Mouse (Mus musculus) stomach, postnatal 0 days (tissue): ENCODE results near the gene Fgfr4. TPM values are rescaled to one million over a fixed set of nuclear protein-coding genes. Genes with fewer than 3 reads are reported as not detected.

Experiments used
- ATAC-seq: fragments of 200-750 bp; cut with Nextera tagmentation; 2 replicates; pipeline ENCODE4 v1.8.0; 2017; ENCODE audit not compliant: low FRiP score, low TSS enrichment
- DNase-seq: peaks from one replicate; pipeline ENCODE4 v3.0.0-alpha.2; 2016; ENCODE audit warnings: low spot score
- H3K27ac ChIP-seq: fragments of 300-500 bp; sonication (generic); replicated peaks from 2 replicates; pipeline ENCODE4 v1.5.1; 2014; ENCODE audit warnings: mild to moderate bottlenecking, control low read depth
- H3K27me3 ChIP-seq: fragments of 300-500 bp; sonication (generic); 2 replicates; pipeline ENCODE4 v1.6.1; 2014; ENCODE audit warnings: low read length; ENCODE audit not compliant: control insufficient read depth, insufficient read depth
- H3K36me3 ChIP-seq: fragments of 300-500 bp; sonication (generic); 2 replicates; pipeline ENCODE4 v1.6.1; 2014; ENCODE audit warnings: low read length, mixed read lengths; ENCODE audit not compliant: control insufficient read depth, insufficient read depth
- H3K4me1 ChIP-seq: fragments of 300-500 bp; sonication (generic); replicated peaks from 2 replicates; pipeline ENCODE4 v1.6.1; 2014; ENCODE audit warnings: antibody characterized with exemption; ENCODE audit not compliant: control insufficient read depth, insufficient read depth
- H3K4me2 ChIP-seq: fragments of 300-500 bp; sonication (generic); replicated peaks from 2 replicates; pipeline ENCODE4 v1.6.1; 2014; ENCODE audit warnings: low read depth, mild to moderate bottlenecking, control low read depth, moderate library complexity
- H3K4me3 ChIP-seq: fragments of 300-500 bp; sonication (generic); 2 replicates; pipeline ENCODE4 v1.5.1; 2014; ENCODE audit warnings: low read depth, low read length, control low read depth
- H3K9ac ChIP-seq: fragments of 300-500 bp; sonication (generic); 2 replicates; pipeline ENCODE4 v1.6.1; 2014; ENCODE audit warnings: mild to moderate bottlenecking, low read length, control low read depth, mixed read lengths
- H3K9me3 ChIP-seq: fragments of 300-500 bp; sonication (generic); 2 replicates; pipeline ENCODE4 v1.6.1; 2016; ENCODE audit warnings: low read length; ENCODE audit not compliant: control insufficient read depth
- CTCF ChIP-seq: IDR thresholded peaks from 2 replicates; pipeline ENCODE4 v1.5.1; 2016; ENCODE audit warnings: antibody characterized with exemption, low read depth, mild to moderate bottlenecking, moderate library complexity
- EP300 ChIP-seq: optimal IDR thresholded peaks from 2 replicates; pipeline ENCODE3; 2016; ENCODE audit warnings: antibody characterized with exemption
- WGBS: fragments of 180-500 bp; shearing (Covaris S2); extraction: QIAGEN DNeasy Blood & Tissue Kit; methylation state at CpG from one replicate; pipeline ENCODE4 v1.1.7; 2014; 5-methylcytosine and 5-hydroxymethylcytosine counted together
- polyA plus RNA-seq: library from polyadenylated mRNA; unstranded; fragments of >200 nt; fragmentation: Nextera tagmentation; extraction: Ambion mirVana; gene quantifications from 2 replicates; pipeline ENCODE4 v1.2.1, GENCODE M21; 2015

Gene Fgfr4
- polyA plus RNA-seq, 1 experiment from 2014 or later: 1.4 TPM

DNA sequence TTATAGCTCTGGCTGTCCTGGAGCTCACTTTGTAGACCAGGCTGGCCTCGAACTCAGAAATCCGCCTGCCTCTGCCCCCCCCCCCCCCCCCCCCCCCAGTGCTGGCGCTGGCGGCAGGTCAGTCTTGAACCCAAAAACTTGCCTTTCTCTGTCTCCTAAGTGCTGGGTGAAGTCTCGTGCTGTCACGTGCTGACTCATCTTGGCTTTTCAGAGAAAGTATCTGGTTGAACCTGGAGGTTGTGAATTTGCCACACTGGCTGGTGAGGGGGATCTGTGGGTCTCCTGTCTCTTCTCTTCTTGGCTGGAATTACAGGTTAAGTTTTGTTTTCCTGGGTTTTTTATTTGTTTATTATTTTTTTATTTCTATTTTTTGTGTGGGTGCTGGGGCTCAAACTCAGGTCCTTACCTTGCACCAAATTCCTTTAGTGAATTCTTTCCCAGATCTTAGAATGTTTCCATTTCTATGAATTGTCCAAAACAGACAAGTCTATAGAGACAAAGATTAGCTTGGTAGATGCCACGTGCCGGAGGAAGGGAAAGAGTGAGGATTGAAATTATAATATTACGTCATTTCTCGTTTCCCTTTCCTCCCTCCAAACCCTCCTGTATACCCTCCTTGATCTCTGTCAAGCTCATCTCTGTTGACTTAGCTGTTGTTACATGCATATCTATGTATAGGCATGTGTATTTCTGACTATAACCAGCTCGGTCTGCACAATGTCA lies 52.4 kb downstream of the Fgfr4 start:
- Histone ChIP-seq H3K27ac (no peak overlapping the region), H3K9me3 (no peaks in the 10 kb centered on the region), H3K9ac (no peak overlapping the region), H3K36me3 (no peaks in the 10 kb centered on the region), H3K4me1 (no peaks in the 10 kb centered on the region), H3K27me3 (no peaks in the 10 kb centered on the region), H3K4me2 (no peak overlapping the region), H3K4me3 (no peak overlapping the region)
- no peak for DNase-seq
- 70% methylated on average over 9 of the region's 11 CpGs for WGBS
- TF ChIP-seq CTCF (no peak), EP300 (no peak)
- no peak for ATAC-seq

- Histone ChIP-seq H3K4me2 (no peak overlapping the region), H3K9me3 (no peaks in the 10 kb centered on the region), H3K9ac (no peak overlapping the region), H3K4me1 (no peaks in the 10 kb centered on the region), H3K27me3 (no peaks in the 10 kb centered on the region), H3K4me3 (no peak overlapping the region), H3K36me3 (no peaks in the 10 kb centered on the region), H3K27ac (no peak overlapping the region)
- DNase-seq: no peak
- 89% methylated on average over 6 of the region's 6 CpGs for WGBS
- ATAC-seq: no peak
- no peak for TF ChIP-seq EP300
- TF ChIP-seq CTCF: no peak
Observed at GRCm38 (mm10) chr13:55205448-55206205, 53.2 kb downstream of the Fgfr4 start.

DNA sequence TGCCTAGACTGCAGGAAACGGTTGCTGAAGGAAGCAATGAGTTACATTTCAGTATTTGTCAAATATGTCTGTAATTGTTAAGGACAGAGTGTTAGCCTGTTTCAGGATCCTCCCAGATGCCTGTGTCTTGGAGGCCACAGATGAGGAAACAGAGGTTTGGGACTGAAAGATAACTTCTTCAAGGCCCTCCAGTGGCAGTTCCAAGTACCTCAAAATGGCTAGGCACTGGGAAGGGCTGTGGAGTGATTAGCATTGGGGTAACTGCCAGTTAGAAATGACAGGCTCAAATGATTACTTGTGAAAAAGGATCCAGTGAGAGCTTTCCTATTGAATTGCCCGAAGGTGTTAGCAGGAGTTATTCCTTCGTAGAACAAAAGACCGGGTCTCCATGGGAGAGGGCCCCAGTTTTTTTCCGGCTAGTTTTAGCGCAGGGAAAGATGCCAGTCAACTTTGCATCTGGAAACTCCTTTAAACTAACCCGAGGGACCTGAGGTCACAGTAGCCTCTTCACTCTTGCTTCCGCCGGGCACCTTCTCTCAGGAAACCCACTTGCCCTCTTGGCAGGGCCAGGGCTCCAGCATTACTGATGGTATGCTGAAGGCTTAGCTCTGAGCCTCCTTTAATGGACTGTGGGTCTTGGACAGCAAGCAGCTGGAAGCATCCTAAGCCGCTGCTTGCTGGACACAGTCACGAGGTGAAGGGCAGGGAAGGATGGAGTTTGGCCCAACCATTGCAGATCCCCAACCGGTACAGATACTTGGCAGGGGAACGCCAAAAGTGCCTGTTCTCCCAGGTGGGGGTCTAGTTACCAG lies 56.6 kb downstream of the Fgfr4 start:
- Histone ChIP-seq H3K36me3 (no peaks in the 10 kb centered on the region), H3K9ac (no peak overlapping the region), H3K27me3 (no peaks in the 10 kb centered on the region), H3K4me1 (peaks cover 8% of the 10 kb centered on the region; the same call in 1 of the 2 replicates), H3K9me3 (no peaks in the 10 kb centered on the region), H3K4me3 (no peak overlapping the region), H3K27ac (peak overlapping the region; percentile 98), H3K4me2 (no peak overlapping the region)
- no peak for ATAC-seq
- 66% methylated on average over 13 of the region's 13 CpGs for WGBS
- no peak for DNase-seq
- TF ChIP-seq EP300: no peak
- peak; percentile 50 for TF ChIP-seq CTCF

DNA sequence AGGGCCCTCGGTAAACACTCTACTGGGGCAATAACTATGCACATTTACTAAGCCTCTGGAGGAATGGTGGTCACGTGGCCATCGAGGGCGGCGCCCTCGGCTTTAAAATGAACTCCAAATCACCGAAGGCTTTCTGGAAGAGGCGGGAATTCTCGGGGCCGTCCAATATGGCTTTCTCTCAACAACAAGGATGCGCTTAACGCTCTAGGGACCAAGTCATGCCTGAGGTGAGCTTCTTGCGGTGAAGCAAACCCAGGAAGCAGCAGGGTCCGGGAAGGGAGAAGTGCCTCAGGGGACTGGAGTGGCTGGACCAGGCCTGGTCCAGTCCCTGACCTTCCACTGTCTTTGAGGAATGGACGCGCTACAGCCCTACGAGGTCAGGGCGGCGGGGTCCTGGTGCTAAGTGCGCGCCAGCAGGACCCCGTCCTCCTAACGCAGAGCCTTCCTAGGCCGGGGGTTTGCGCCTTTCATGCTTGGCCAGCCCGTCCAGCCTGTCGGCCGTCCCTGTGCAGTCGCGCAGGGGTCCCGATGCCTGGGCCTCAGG lies 57.3 kb downstream of the Fgfr4 start, which contains the start of gene Nsd1:
Gene Nsd1 (plus strand): TSS at position 134 of the 544 bp plus-strand sequence.
- peak within 1 kb of the TSS; percentile 98 for H3K27ac ChIP-seq
- 40% methylated on average over 23 of the region's 31 CpGs for WGBS
- H3K9me3 ChIP-seq: no peaks in the 10 kb centered on the region
- peaks cover 13% of the 10 kb centered on the region; the same call in 1 of the 2 replicates for H3K4me1 ChIP-seq
- no peaks in the 10 kb centered on the region for H3K27me3 ChIP-seq
- no peaks in the 10 kb centered on the region for H3K36me3 ChIP-seq
- peak; percentile 53 for TF ChIP-seq CTCF
- no peak for TF ChIP-seq EP300
- H3K4me3 ChIP-seq: peak within 1 kb of the TSS; percentile 75
- H3K4me2 ChIP-seq: peak within 1 kb of the TSS; percentile 91
- no peak for DNase-seq
- no peak for ATAC-seq
- peak within 1 kb of the TSS; percentile 91 for H3K9ac ChIP-seq

- peak; percentile 63 for ATAC-seq
- Histone ChIP-seq H3K9ac (peak overlapping the region; percentile 91), H3K4me3 (peak overlapping the region; percentile 75), H3K9me3 (no peaks in the 10 kb centered on the region), H3K36me3 (no peaks in the 10 kb centered on the region), H3K4me2 (peak overlapping the region; percentile 91), H3K27ac (peak overlapping the region; percentile 98), H3K4me1 (peaks cover 15% of the 10 kb centered on the region; the same call in 1 of the 2 replicates), H3K27me3 (no peaks in the 10 kb centered on the region)
- WGBS: 5% methylated on average over 47 of the region's 77 CpGs
- peak; percentile 75 for DNase-seq
- TF ChIP-seq CTCF: no peak
- no peak for TF ChIP-seq EP300
Observed at GRCm38 (mm10) chr13:55210193-55210970, 57.9 kb downstream of the Fgfr4 start.
